Mouse (Mus musculus) brain, adult 10 weeks (tissue): Measurements from ENCODE around the gene 1700017N19Rik. TPM values are rescaled to one million over a fixed set of nuclear protein-coding genes. Genes with fewer than 3 reads are reported as not detected.

Experiments used
- polyA plus RNA-seq: library from polyadenylated mRNA; stranded (reverse); fragments of 350-450 nt; fragmentation: Illumina TruSeq; extraction: RNeasy Lipid Tissue Mini Kit (QIAGEN cat#74804); gene quantifications from one replicate; pipeline ENCODE4 v1.2.3, GENCODE M21; 2015; ENCODE audit warnings: low read depth, low replicate concordance

Gene 1700017N19Rik
- not detected for polyA plus RNA-seq

GRCm38 (mm10) chr10:100590323-100590722 is at the start of gene 1700017N19Rik, which contains the start of gene 4930430F08Rik:
1700017N19Rik (plus strand) TSS chr10:100590484.
4930430F08Rik (minus strand) TSS chr10:100590423.

Other genes starting within 250 kb of the 1700017N19Rik start
- gene Gm4302, start 249.6 kb upstream of the 1700017N19Rik start, polyA plus RNA-seq, result not detected
- gene Gm4303, start 244.5 kb upstream of the 1700017N19Rik start, polyA plus RNA-seq, result not detected
- not detected for gene Gm4305, start 239.4 kb upstream of the 1700017N19Rik start, polyA plus RNA-seq
- not detected for gene Gm4307, start 229.1 kb upstream of the 1700017N19Rik start, polyA plus RNA-seq
- gene Gm4312, start 207.9 kb upstream of the 1700017N19Rik start, polyA plus RNA-seq, result not detected
- 7.5 TPM for gene Tmtc3, start 103.1 kb upstream of the 1700017N19Rik start, polyA plus RNA-seq
- gene Cep290, start 102.9 kb upstream of the 1700017N19Rik start, polyA plus RNA-seq, result 10.9 TPM
- 20.8 TPM for gene 4930430F08Rik, start 61 bp upstream of the 1700017N19Rik start, polyA plus RNA-seq